11 mouse cellular contexts compared by ENCODE assay signal in the genomic region with DNA sequence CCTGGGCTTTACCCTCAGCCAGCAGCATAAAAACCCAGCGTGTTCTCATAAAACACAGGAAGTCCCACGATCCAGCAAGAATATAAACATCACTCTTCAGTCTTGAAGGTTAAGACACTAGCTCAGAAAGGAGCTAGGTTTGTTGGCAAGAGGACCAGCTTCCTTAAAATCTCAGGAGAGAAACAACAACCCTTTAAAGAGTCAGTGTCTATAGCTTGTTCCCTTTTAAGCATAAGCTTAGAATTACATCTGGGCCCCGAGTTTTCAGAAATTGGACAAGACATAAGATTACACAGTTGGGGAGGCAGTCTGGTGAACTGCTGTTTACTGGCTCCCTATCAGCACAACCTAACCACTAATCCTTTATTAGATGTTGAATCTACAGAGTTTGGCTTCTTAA. TPM values are rescaled to one million over a fixed set of nuclear protein-coding genes. Genes with fewer than 3 reads are reported as not detected.
DNase-seq lines count a peak whose midpoint lies in the region; ATAC-seq and TF ChIP-seq lines count a peak whose summit lies in the region.
"Had no signal": no experiment of that assay in that cellular context is flagged by ENCODE, and none has a peak within 500 bp of the region (broad histone marks: within the 10 kb centered on the region; RNA-seq: fewer than 3 reads in every experiment).

No protein-coding gene starts in this region.

- no peaks in the 10 kb centered on the region for H3K79me2 ChIP-seq in heart, adult 2 months (replicated peaks; ENCODE audit: control insufficient read depth, insufficient read depth, low read length)
- peaks cover 65% of the 10 kb centered on the region for H3K79me2 ChIP-seq in MEL (ENCODE audit: control insufficient read depth, insufficient read depth, low read length, poor library complexity)

- H3K27me3 ChIP-seq in heart, postnatal 0 days (ENCODE audit: control insufficient read depth, insufficient read depth, low read length): peaks cover 55% of the 10 kb centered on the region
- no peaks in the 10 kb centered on the region for H3K27me3 ChIP-seq in heart, adult 2 months (ENCODE audit: control insufficient read depth, insufficient read depth, low read length)
- H3K27me3 ChIP-seq in MEL (ENCODE audit: control insufficient read depth in 1 of 2, insufficient read depth in 2 of 2, low read length in 2 of 2): no peaks in the 10 kb centered on the region
- H3K27me3 ChIP-seq in forebrain, embryonic 13.5 days: peaks cover 20% of the 10 kb centered on the region
- H3K27me3 ChIP-seq in liver, embryonic 15.5 days: no peaks in the 10 kb centered on the region

- no peak overlapping the region for H3K9ac ChIP-seq in heart, postnatal 0 days (replicated peaks; ENCODE audit: low read depth, low read length)
- H3K9ac ChIP-seq in heart, adult 2 months (ENCODE audit: low read depth, low read length): no peak overlapping the region
- H3K9ac ChIP-seq in MEL (ENCODE audit: control insufficient read depth, low read depth, low read length, poor library complexity, severe bottlenecking): peak overlapping the region; percentile 98
- no peak overlapping the region for H3K9ac ChIP-seq in forebrain, embryonic 13.5 days
- H3K9ac ChIP-seq in liver, embryonic 15.5 days: peak overlapping the region; percentile 99

- 0 out of 2 replicates have a peak, but pooled peaks cover 2% of the 10 kb centered on the region for H3K4me1 ChIP-seq in heart, postnatal 0 days (ENCODE audit: control insufficient read depth, insufficient read depth)
- peaks cover 1% of the 10 kb centered on the region; the same call in 1 of the 2 replicates for H3K4me1 ChIP-seq in heart, adult 2 months (ENCODE audit: control insufficient read depth, insufficient read depth, low read length)
- peaks cover 9 to 13% of the 10 kb centered on the region in 2 experiments; a peak in 3 of 4 replicates for H3K4me1 ChIP-seq in MEL (ENCODE audit: control insufficient read depth in 1 of 2, insufficient read depth in 2 of 2, low read length in 2 of 2)
- H3K4me1 ChIP-seq in forebrain, embryonic 13.5 days: peaks cover 22% of the 10 kb centered on the region
- H3K4me1 ChIP-seq in liver, embryonic 15.5 days (replicated peaks): peaks cover 69% of the 10 kb centered on the region

- intact Hi-C loops in heart, adult 2 months (cut with DNase I): loop anchor here (5.0 to 10.0 kb wide), 2 partner anchors 175 to 407 kb away; a partner anchor contains a TSS

- H3K36me3 ChIP-seq in heart, postnatal 0 days (replicated peaks; ENCODE audit: control insufficient read depth, insufficient read depth, low read length): no peaks in the 10 kb centered on the region
- H3K36me3 ChIP-seq in heart, adult 2 months (ENCODE audit: control insufficient read depth, insufficient read depth, low read length): 0 out of 2 replicates have a peak, but pooled peaks cover 2% of the 10 kb centered on the region
- H3K36me3 ChIP-seq in MEL (ENCODE audit: control insufficient read depth in 1 of 2, insufficient read depth in 2 of 2, low read length in 2 of 2): peaks cover 24 to 38% of the 10 kb centered on the region in 2 experiments
- no peaks in the 10 kb centered on the region for H3K36me3 ChIP-seq in forebrain, embryonic 13.5 days (ENCODE audit: poor library complexity, severe bottlenecking)
- H3K36me3 ChIP-seq in liver, embryonic 15.5 days (replicated peaks): peaks cover 73% of the 10 kb centered on the region

- TF ChIP-seq RAD21 in MEL (IDR thresholded peaks at IDR 0.05; ENCODE audit: low read depth, low read length): no peak

- H3K4me3 ChIP-seq in heart, postnatal 0 days (ENCODE audit: low read depth, low read length): peak overlapping the region; percentile 91
- H3K4me3 ChIP-seq in heart, adult 2 months: no peak overlapping the region
- peak overlapping the region; percentile 86 to 97 for H3K4me3 ChIP-seq in MEL (ENCODE audit: control insufficient read depth in 1 of 2, insufficient read depth in 1 of 2, low read depth in 2 of 2, low read length in 2 of 2)
- peak overlapping the region; percentile 76; the same call in 1 of the 2 replicates for H3K4me3 ChIP-seq in forebrain, embryonic 13.5 days
- H3K4me3 ChIP-seq in liver, embryonic 15.5 days (replicated peaks): peak overlapping the region; percentile 84

- no peak for DNase-seq in heart, postnatal 0 days (ENCODE audit: low spot score)
- no peak for DNase-seq in heart, adult 2 months
- peak; percentile 72 for DNase-seq in MEL (ENCODE audit: low read depth, low spot score)
- no peak for DNase-seq in adipocyte (ENCODE audit: low spot score)
- DNase-seq in left cerebral cortex, adult 9 months (ENCODE audit: low spot score in 2 of 2): no peak
- DNase-seq: adrenal gland, adult 8-10 months had no signal

- ATAC-seq in heart, postnatal 0 days (ENCODE audit: insufficient read depth, low read depth): no peak
- no peak for ATAC-seq in forebrain, embryonic 13.5 days
- ATAC-seq in liver, embryonic 15.5 days (ENCODE audit: insufficient read depth): no peak
- no peak for ATAC-seq in megakaryocyte-erythroid progenitor cell, adult 5-6 weeks (replicated peaks; ENCODE audit: low FRiP score, low TSS enrichment, poor library complexity, severe bottlenecking)

- no peak for TF ChIP-seq POLR2A in heart, adult 2 months (IDR thresholded peaks at IDR 0.05; ENCODE audit: insufficient read depth, low read depth, low read length)
- no peak for TF ChIP-seq POLR2A in MEL (IDR thresholded peaks at IDR 0.05; ENCODE audit: control insufficient read depth in 1 of 2, insufficient read depth in 1 of 2, low read depth in 1 of 2, low read length in 2 of 2, poor library complexity in 1 of 2)

- TF ChIP-seq CTCF in heart, postnatal 0 days (IDR thresholded peaks at IDR 0.05; ENCODE audit: low read depth): no peak
- no peak for TF ChIP-seq CTCF in heart, adult 2 months (IDR thresholded peaks at IDR 0.05)
- no peak for TF ChIP-seq CTCF in MEL (IDR thresholded peaks at IDR 0.05 in 2 of 3, conservative IDR thresholded peaks at IDR 0.05 in 1 of 3; ENCODE audit: control insufficient read depth in 1 of 3, insufficient read depth in 1 of 3, low read depth in 2 of 3, low read length in 3 of 3, poor library complexity in 1 of 3, severe bottlenecking in 1 of 3)

- TF ChIP-seq EP300 in heart, postnatal 0 days (IDR thresholded peaks at IDR 0.05; ENCODE audit: low read depth): no peak
- TF ChIP-seq EP300 in heart, adult 2 months (IDR thresholded peaks at IDR 0.05; ENCODE audit: insufficient read depth, low read depth, low read length): no peak
- no peak for TF ChIP-seq EP300 in MEL (IDR thresholded peaks at IDR 0.05; ENCODE audit: low read depth in 1 of 2, low read length in 2 of 2)

- H3K27ac ChIP-seq in heart, postnatal 0 days (ENCODE audit: low read depth): no peak overlapping the region
- H3K27ac ChIP-seq in heart, adult 2 months: no peak overlapping the region; the same call in 1 of the 2 replicates
- H3K27ac ChIP-seq in MEL (ENCODE audit: control insufficient read depth, low read depth, low read length): peak overlapping the region; percentile 93
- no peak overlapping the region for H3K27ac ChIP-seq in forebrain, embryonic 13.5 days
- H3K27ac ChIP-seq in liver, embryonic 15.5 days (replicated peaks): peak overlapping the region; percentile 93

- peak overlapping the region; percentile 97 for H3K4me2 ChIP-seq in heart, postnatal 0 days (ENCODE audit: low read depth, low read length)
- peak overlapping the region; percentile 95 for H3K4me2 ChIP-seq in forebrain, embryonic 13.5 days
- peak overlapping the region; percentile 80 for H3K4me2 ChIP-seq in liver, embryonic 15.5 days

- WGBS in heart, postnatal 0 days: 39% methylated on average over 3 of the region's 3 CpGs
- 39% methylated on average over 3 of the region's 3 CpGs for WGBS in heart, adult 2 months
- WGBS in forebrain, embryonic 13.5 days: 11% methylated on average over 3 of the region's 3 CpGs
- 7% methylated on average over 3 of the region's 3 CpGs for WGBS in liver, embryonic 15.5 days (ENCODE audit: insufficient replicate concordance)

- H3K9me3 ChIP-seq in heart, postnatal 0 days (replicated peaks; ENCODE audit: control insufficient read depth, low read length): no peaks in the 10 kb centered on the region
- no peaks in the 10 kb centered on the region for H3K9me3 ChIP-seq in MEL (replicated peaks; ENCODE audit: insufficient read depth, low read length)
- no peaks in the 10 kb centered on the region for H3K9me3 ChIP-seq in forebrain, embryonic 13.5 days (replicated peaks)
- H3K9me3 ChIP-seq in liver, embryonic 15.5 days (replicated peaks): no peaks in the 10 kb centered on the region

RNA-seq across cellular contexts. Expression of a gene that starts 14.1 kb away (rescaled TPM):
- total RNA-seq in heart, postnatal 0 days (2014; rRNA removed; ENCODE audit: low replicate concordance): 5.7 and 11.9 TPM in 2 replicates
- polyA plus RNA-seq in heart, postnatal 0 days (2015; fragmentation: Nextera tagmentation; extraction: Ambion mirVana): 12.3 and 13.4 TPM in 2 replicates
- total RNA-seq in heart, adult 2 months (2021): 10 to 100 TPM; 19.8 to 25.3 TPM
- polyA plus RNA-seq in heart, adult 2 months (2012; rRNA removed): 17.7 and 19.5 TPM in 2 replicates
- 258 and 278 TPM in 2 replicates for total RNA-seq in MEL (2012; rRNA removed)
- polyA plus RNA-seq in MEL (2012; ENCODE audit: insufficient read depth in 1 of 2, insufficient read length in 2 of 2, low read depth in 1 of 2, low replicate concordance in 2 of 2, missing spikeins in 1 of 2): 100 to 1,000 TPM in 1 of 2 experiments, 10 to 100 TPM in 1; 96.2 to 184 TPM
- 19.8 and 23.3 TPM in 2 replicates for polyA plus RNA-seq in forebrain, embryonic 13.5 days (2015; fragmentation: Nextera tagmentation; extraction: Ambion mirVana)
- 148 and 156 TPM in 2 replicates for polyA plus RNA-seq in liver, embryonic 15.5 days (2015; fragmentation: Nextera tagmentation; extraction: Ambion mirVana)
- total RNA-seq in megakaryocyte-erythroid progenitor cell, adult 5-6 weeks (2014; fragmentation: Nextera tagmentation): 386 and 431 TPM in 2 replicates
- 391 and 392 TPM in 2 replicates for total RNA-seq in megakaryocyte-erythroid progenitor cell, adult 5-6 weeks (2017)

RNA-seq across cellular contexts. Expression of a gene that starts 55.7 kb away (rescaled TPM):
- 48.8 and 58.1 TPM in 2 replicates for total RNA-seq in heart, postnatal 0 days (2014; rRNA removed; ENCODE audit: low replicate concordance)
- polyA plus RNA-seq in heart, postnatal 0 days (2015; fragmentation: Nextera tagmentation; extraction: Ambion mirVana): 40.7 and 43.1 TPM in 2 replicates
- total RNA-seq in heart, adult 2 months (2021): 10 to 100 TPM; 46.8 to 57.1 TPM
- 23.2 and 51.4 TPM in 2 replicates for polyA plus RNA-seq in heart, adult 2 months (2012; rRNA removed)
- total RNA-seq in MEL (2012; rRNA removed): 30.9 and 32.7 TPM in 2 replicates
- 10 to 100 TPM; 41.9 to 55.4 TPM for polyA plus RNA-seq in MEL (2012; ENCODE audit: insufficient read depth in 1 of 2, insufficient read length in 2 of 2, low read depth in 1 of 2, low replicate concordance in 2 of 2, missing spikeins in 1 of 2)
- polyA plus RNA-seq in forebrain, embryonic 13.5 days (2015; fragmentation: Nextera tagmentation; extraction: Ambion mirVana): 60.2 and 60.6 TPM in 2 replicates
- polyA plus RNA-seq in liver, embryonic 15.5 days (2015; fragmentation: Nextera tagmentation; extraction: Ambion mirVana): 46.4 and 50.0 TPM in 2 replicates
- 79.6 and 89.2 TPM in 2 replicates for total RNA-seq in megakaryocyte-erythroid progenitor cell, adult 5-6 weeks (2014; fragmentation: Nextera tagmentation)
- total RNA-seq in megakaryocyte-erythroid progenitor cell, adult 5-6 weeks (2017): 90.6 and 102 TPM in 2 replicates

RNA-seq across cellular contexts. Expression of a gene that starts 56.3 kb away (rescaled TPM):
- not detected in 2 replicates for total RNA-seq in heart, postnatal 0 days (2014; rRNA removed; ENCODE audit: low replicate concordance)
- polyA plus RNA-seq in heart, postnatal 0 days (2015; fragmentation: Nextera tagmentation; extraction: Ambion mirVana): 0.93 and 1.1 TPM in 2 replicates
- total RNA-seq in heart, adult 2 months (2021): not detected
- polyA plus RNA-seq in heart, adult 2 months (2012; rRNA removed): not detected in 2 replicates
- total RNA-seq in MEL (2012; rRNA removed): 0.50 TPM in 1 of 2 replicates, not detected in the other
- 1 to 10 TPM in 1 of 2 experiments, not detected in 1; 4.9 TPM for polyA plus RNA-seq in MEL (2012; ENCODE audit: insufficient read depth in 1 of 2, insufficient read length in 2 of 2, low read depth in 1 of 2, low replicate concordance in 2 of 2, missing spikeins in 1 of 2)
- 1.7 and 1.8 TPM in 2 replicates for polyA plus RNA-seq in forebrain, embryonic 13.5 days (2015; fragmentation: Nextera tagmentation; extraction: Ambion mirVana)
- 1.4 and 1.7 TPM in 2 replicates for polyA plus RNA-seq in liver, embryonic 15.5 days (2015; fragmentation: Nextera tagmentation; extraction: Ambion mirVana)
- not detected in 2 replicates for total RNA-seq in megakaryocyte-erythroid progenitor cell, adult 5-6 weeks (2014; fragmentation: Nextera tagmentation)
- 0.52 TPM in 1 of 2 replicates, not detected in the other for total RNA-seq in megakaryocyte-erythroid progenitor cell, adult 5-6 weeks (2017)
- total RNA-seq: adrenal gland, adult 8-10 months; liver, adult 2 months had no signal
- polyA plus RNA-seq: liver, adult 2 months; small intestine, adult 2 months had no signal

Comparison
In these comparisons a context has a peak if more than half of its experiments do, and no peak if none do; other contexts are left out.
1. H3K27ac ChIP-seq: peak in MEL (single experiment) and liver, embryonic 15.5 days (single experiment); none in heart, postnatal 0 days (single experiment), heart, adult 2 months (single experiment) and forebrain, embryonic 13.5 days (single experiment).
2. H3K9ac ChIP-seq: peak in MEL (single experiment) and liver, embryonic 15.5 days (single experiment); none in heart, postnatal 0 days (single experiment), heart, adult 2 months (single experiment) and forebrain, embryonic 13.5 days (single experiment).
3. Peak in every context shown above with its lines, with median percentiles within 50 percentile points of each other: H3K4me2 ChIP-seq.